Mouse (Mus musculus): ENCODE measurements at regions not wholly inside any gene's neighbourhood (a gene's known extent, or its start where the extent isn't known, plus 50 kb on each side); places are given as distances from the start of the nearest gene placed in this dataset.

DNA sequence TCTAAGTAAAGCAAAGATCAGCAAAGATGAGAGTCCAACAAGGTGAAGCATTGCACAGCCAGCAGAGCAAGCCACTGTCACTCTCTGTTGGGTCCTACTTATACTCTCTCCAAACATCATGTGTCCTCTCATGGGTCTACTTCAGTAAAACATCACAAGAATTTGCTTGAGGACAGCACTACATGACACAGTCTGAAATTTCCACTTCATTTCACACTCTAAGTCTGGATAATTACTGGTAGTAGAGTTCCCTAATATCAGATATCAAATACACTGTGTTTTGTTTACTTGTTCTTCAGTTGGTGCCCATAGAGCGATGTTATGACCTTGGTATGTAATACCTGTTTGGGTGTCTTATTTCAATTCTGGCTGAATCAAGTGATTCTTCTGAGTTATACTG lies 280.7 kb downstream of the Myh15 start:
- Histone ChIP-seq H3K27ac (ENCODE audit: control insufficient read depth, low read depth, low read length) (no peak overlapping the region), H3K79me2 (ENCODE audit: control insufficient read depth, insufficient read depth, low read length, poor library complexity) (no peaks in the 10 kb centered on the region), H3K4me1 (ENCODE audit: control insufficient read depth in 1 of 2, insufficient read depth in 2 of 2, low read length in 2 of 2) (no peaks in the 10 kb centered on the region), H3K27me3 (ENCODE audit: control insufficient read depth in 1 of 2, insufficient read depth in 2 of 2, low read length in 2 of 2) (no peaks in the 10 kb centered on the region), H3K9ac (ENCODE audit: control insufficient read depth, low read depth, low read length, poor library complexity, severe bottlenecking) (no peak overlapping the region), H3K4me3 (ENCODE audit: control insufficient read depth in 1 of 2, insufficient read depth in 1 of 2, low read depth in 2 of 2, low read length in 2 of 2) (no peak overlapping the region), H3K9me3 (replicated peaks; ENCODE audit: insufficient read depth, low read length) (no peaks in the 10 kb centered on the region), H3K36me3 (ENCODE audit: control insufficient read depth in 1 of 2, insufficient read depth in 2 of 2, low read length in 2 of 2) (no peaks in the 10 kb centered on the region)
- DNase-seq (ENCODE audit: low read depth, low spot score): no peak
- TF ChIP-seq ETS1 (IDR thresholded peaks at IDR 0.05; ENCODE audit: low read depth, low read length) (no peak), USF2 (IDR thresholded peaks at IDR 0.05; ENCODE audit: borderline replicate concordance in 1 of 2, insufficient read depth in 1 of 2, low read depth in 1 of 2, low read length in 2 of 2) (no peak), BHLHE40 (IDR thresholded peaks at IDR 0.05; ENCODE audit: borderline replicate concordance, low read depth, low read length) (no peak), GATA1 (IDR thresholded peaks at IDR 0.05; ENCODE audit: low read depth, low read length) (no peak), ELF1 (IDR thresholded peaks at IDR 0.05; ENCODE audit: low read depth, low read length) (no peak), HCFC1 (IDR thresholded peaks at IDR 0.05; ENCODE audit: low read depth, low read length) (no peak), MYB (IDR thresholded peaks at IDR 0.05; ENCODE audit: low read depth, low read length) (no peak), POLR2AphosphoS5 (IDR thresholded peaks at IDR 0.05; ENCODE audit: borderline replicate concordance, low read depth, low read length) (no peak), CHD1 (IDR thresholded peaks at IDR 0.05; ENCODE audit: low read depth, low read length) (no peak), KAT2A (conservative IDR thresholded peaks at IDR 0.05; ENCODE audit: low read depth, low read length) (no peak), MAFK (IDR thresholded peaks at IDR 0.05; ENCODE audit: borderline replicate concordance, low read depth, low read length) (no peak), E2F4 (IDR thresholded peaks at IDR 0.05; ENCODE audit: borderline replicate concordance, low read depth, low read length) (no peak), ZKSCAN1 (IDR thresholded peaks at IDR 0.05; ENCODE audit: low read depth, low read length) (no peak), ZC3H11A (IDR thresholded peaks at IDR 0.05; ENCODE audit: low read depth, low read length) (no peak), MAX (IDR thresholded peaks at IDR 0.05; ENCODE audit: low read length) (no peak), MYC (IDR thresholded peaks at IDR 0.05; ENCODE audit: low read depth, low read length) (no peak), EP300 (IDR thresholded peaks at IDR 0.05; ENCODE audit: low read depth in 1 of 2, low read length in 2 of 2) (no peak), MEF2A (IDR thresholded peaks at IDR 0.05; ENCODE audit: extremely low read depth, insufficient replicate concordance, low read depth, low read length, poor library complexity, severe bottlenecking) (no peak), USF1 (IDR thresholded peaks at IDR 0.05; ENCODE audit: low read depth, low read length) (no peak)

DNA sequence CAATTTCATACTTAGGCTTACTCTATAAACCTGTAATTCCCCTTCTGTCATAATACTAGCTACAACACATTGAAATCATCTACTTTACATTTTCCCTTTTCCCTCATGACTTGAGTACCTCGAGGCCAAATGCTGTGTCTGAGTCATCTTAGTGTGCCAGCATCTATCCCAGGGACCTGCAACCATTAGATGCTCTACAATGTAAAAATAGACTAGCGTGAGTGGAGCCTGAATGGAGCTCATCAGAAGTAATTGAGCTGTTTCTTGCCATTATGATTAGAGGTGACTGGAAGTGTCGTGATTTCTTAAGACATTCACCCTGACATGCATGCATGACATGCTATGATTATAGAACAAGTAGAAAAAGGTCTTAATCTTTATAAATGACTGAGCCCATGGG lies 301.1 kb downstream of the Myh15 start:
- no peak for TF ChIP-seq MYC (IDR thresholded peaks at IDR 0.05; ENCODE audit: low read depth, low read length)
- no peaks in the 10 kb centered on the region for H3K36me3 ChIP-seq (ENCODE audit: control insufficient read depth in 1 of 2, insufficient read depth in 2 of 2, low read length in 2 of 2)

More for the DNA sequence above, 301.1 kb downstream of the Myh15 start:
- Histone ChIP-seq H3K9ac (ENCODE audit: control insufficient read depth, low read depth, low read length, poor library complexity, severe bottlenecking) (no peak overlapping the region), H3K4me3 (ENCODE audit: control insufficient read depth in 1 of 2, insufficient read depth in 1 of 2, low read depth in 2 of 2, low read length in 2 of 2) (no peak overlapping the region), H3K9me3 (replicated peaks; ENCODE audit: insufficient read depth, low read length) (no peaks in the 10 kb centered on the region), H3K27me3 (ENCODE audit: control insufficient read depth in 1 of 2, insufficient read depth in 2 of 2, low read length in 2 of 2) (no peaks in the 10 kb centered on the region), H3K79me2 (ENCODE audit: control insufficient read depth, insufficient read depth, low read length, poor library complexity) (no peaks in the 10 kb centered on the region), H3K27ac (ENCODE audit: control insufficient read depth, low read depth, low read length) (no peak overlapping the region), H3K4me1 (ENCODE audit: control insufficient read depth in 1 of 2, insufficient read depth in 2 of 2, low read length in 2 of 2) (no peaks in the 10 kb centered on the region)
- no peak for DNase-seq (ENCODE audit: low read depth, low spot score)

Data from MEL (cell line).